Mouse (Mus musculus) monocyte, adult 5-6 weeks (primary cell): ENCODE results near the gene Dapp1. TPM values are rescaled to one million over a fixed set of nuclear protein-coding genes. Genes with fewer than 3 reads are reported as not detected.

Source experiments
- ATAC-seq: fragments of 153-309, 156-312 bp; replicated peaks from 2 replicates; pipeline ENCODE4 v1.8.0; 2017; ENCODE audit warnings: mild to moderate bottlenecking; ENCODE audit not compliant: low TSS enrichment, insufficient number of reproducible peaks, severe bottlenecking, poor library complexity, low FRiP score
- total RNA-seq: library from RNA; stranded (forward); fragments of 200-1000, 200-491, 200-594 nt; gene quantifications from 3 replicates; pipeline ENCODE4 v1.2.3, GENCODE M21; 2017

The Dapp1 gene
- total RNA-seq, 1 experiment from 2014 or later: 113 TPM

- ATAC-seq: no peak
Observed at GRCm38 (mm10) chr3:137892118-137892517, 89.2 kb downstream of the Dapp1 start.

- ATAC-seq: no peak
Observed at GRCm38 (mm10) chr3:137891089-137891488, 90.3 kb downstream of the Dapp1 start.

GRCm38 (mm10) chr3:137887961-137888360, 93.4 kb downstream of the Dapp1 start:
- no peak for ATAC-seq

- no peak for ATAC-seq
Observed at GRCm38 (mm10) chr3:137881093-137881492, 100.3 kb downstream of the Dapp1 start.

Other genes starting within 250 kb of the Dapp1 start
- 654 to 930 TPM (median 732 TPM) in 3 replicates for gene H2afz, start 117.1 kb downstream of the Dapp1 start, total RNA-seq
- 14.1 to 21.8 TPM (median 15.1 TPM) in 3 replicates for gene Dnajb14, start 113.9 kb downstream of the Dapp1 start, total RNA-seq
- 96.2 to 100 TPM (median 98.7 TPM) in 3 replicates for gene Lamtor3, start 63.0 kb downstream of the Dapp1 start, total RNA-seq
- gene 1110002E22Rik, start 83.5 kb upstream of the Dapp1 start, total RNA-seq: not detected in 3 replicates
- 0.57 TPM in 1 of 3 replicates, not detected in the others for gene Gm5105, start 85.8 kb upstream of the Dapp1 start, total RNA-seq
- 4.0 to 6.2 TPM (median 4.1 TPM) in 3 replicates for gene Trmt10a, start 161.9 kb upstream of the Dapp1 start, total RNA-seq
- gene Mttp, start 163.4 kb upstream of the Dapp1 start, total RNA-seq: 0.75 to 2.5 TPM (median 1.8 TPM) in 3 replicates
- not detected in 3 replicates for gene 4930579F01Rik, start 212.3 kb upstream of the Dapp1 start, total RNA-seq
- gene Adh7, start 236.2 kb upstream of the Dapp1 start, total RNA-seq: not detected in 3 replicates